Mouse (Mus musculus): ENCODE measurements at regions not wholly inside any gene's neighbourhood (a gene's known extent, or its start where the extent isn't known, plus 50 kb on each side); places are given as distances from the start of the nearest gene placed in this dataset.

DNA sequence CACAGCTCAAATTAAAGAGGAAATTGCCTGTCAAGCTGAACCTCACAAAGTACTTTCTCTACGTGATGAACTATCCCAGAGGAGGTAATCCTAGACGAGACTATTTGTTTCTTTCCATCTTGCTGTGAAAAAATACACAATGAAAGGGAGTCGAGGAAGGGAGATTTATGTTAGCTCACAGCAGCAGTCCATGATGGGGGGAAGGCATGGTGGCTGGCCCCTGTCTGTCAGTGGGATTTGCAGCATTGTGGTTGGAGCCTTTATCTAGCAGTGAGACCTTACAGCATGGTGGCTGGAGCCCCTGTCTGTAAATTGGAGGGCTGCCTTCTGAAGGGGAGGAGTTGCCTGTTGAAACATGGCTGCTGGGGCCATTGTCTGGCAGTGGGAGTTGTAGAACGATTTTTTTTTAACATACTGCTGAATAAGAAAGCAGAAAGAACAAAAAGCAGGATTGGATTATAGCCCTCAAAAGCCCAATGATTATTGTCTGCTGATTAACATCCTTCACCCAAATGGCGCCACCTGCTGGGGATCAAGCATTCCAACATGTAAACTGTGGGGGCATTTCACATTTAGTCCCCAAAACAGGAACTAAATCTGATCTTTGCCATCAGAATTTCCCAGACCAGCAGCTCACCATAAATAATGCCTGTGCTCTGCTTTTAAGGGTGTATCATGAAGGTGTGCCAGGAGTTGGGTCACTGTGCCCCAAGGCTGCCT lies 54.0 kb upstream of the Ripor2 start:
- peak; percentile 78 for DNase-seq (ENCODE audit: low read depth)
